Mouse (Mus musculus) E14TG2a.4 (cell line): ENCODE measurements around the gene Med13.

Experiments
- CTCF ChIP-seq: conservative IDR thresholded peaks from 2 replicates; pipeline ENCODE4 v1.5.1; 2014; ENCODE audit warnings: low read length
- NANOG ChIP-seq: IDR thresholded peaks from 2 replicates; pipeline ENCODE4 v1.6.1; 2014; ENCODE audit warnings: borderline replicate concordance, low read length, mixed read lengths
- POU5F1 ChIP-seq: IDR thresholded peaks from 2 replicates; pipeline ENCODE4 v1.6.1; 2014; ENCODE audit warnings: low read length, borderline replicate concordance

DNA sequence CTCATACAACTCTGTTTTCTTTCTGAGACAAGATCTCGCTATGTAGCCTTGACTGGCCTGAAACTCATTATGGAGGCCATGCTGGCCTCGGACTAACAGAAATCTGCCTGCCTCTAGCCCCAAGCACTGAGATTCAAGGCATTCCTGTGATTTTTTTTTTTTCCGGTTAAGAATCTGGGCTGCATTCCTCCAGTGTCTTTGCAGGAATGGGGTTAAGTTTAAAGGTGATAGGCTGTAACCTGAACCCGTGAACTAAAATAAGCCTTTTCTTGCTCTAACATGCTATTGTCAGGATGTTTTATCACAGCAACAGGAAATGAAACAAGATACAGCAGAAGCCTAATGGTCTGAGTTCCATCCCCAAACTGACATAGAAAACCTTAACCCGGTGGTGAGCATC is 11.6 kb upstream of the Med13 start:
- TF ChIP-seq CTCF (no peak), POU5F1 (no peak), NANOG (no peak)
